Mouse (Mus musculus) heart, adult 9 months (tissue): ENCODE measurements around the gene Tmem221.
A peak's percentile ranks its signal among the peaks of the same experiment; 100 is the strongest.

Experiments used
- DNase-seq, 2 experiments: peaks; one replicate each; pipeline ENCODE4 v3.0.0; 2022; ENCODE audit warnings: low spot score in 2 of 2

Gene Tmem221

GRCm38 (mm10) chr8:71558071-71558957, at the start of gene Tmem221:
Gene Tmem221, minus strand, starts transcription at chr8:71558871.
- DNase-seq = no peak

- DNase-seq = no peak
Observed at GRCm38 (mm10) chr8:71604021-71604420, 45.4 kb upstream of the Tmem221 start.

- peak; percentile 76 to 83 for DNase-seq
Observed at GRCm38 (mm10) chr8:71602666-71603334, 44.1 kb upstream of the Tmem221 start.

- DNase-seq = no peak
Observed at GRCm38 (mm10) chr8:71601939-71602665, 43.4 kb upstream of the Tmem221 start.

- no peak for DNase-seq
Observed at GRCm38 (mm10) chr8:71598841-71599240, 40.2 kb upstream of the Tmem221 start.

- no peak for DNase-seq
Observed at GRCm38 (mm10) chr8:71598375-71598774, 39.7 kb upstream of the Tmem221 start.

GRCm38 (mm10) chr8:71597451-71597850, 38.8 kb upstream of the Tmem221 start, which contains the start of gene Fam129c:
Gene Fam129c, plus strand, starts transcription at chr8:71597648.
- DNase-seq = no peak

- DNase-seq = no peak
Observed at GRCm38 (mm10) chr8:71596798-71597197, 38.1 kb upstream of the Tmem221 start.

GRCm38 (mm10) chr8:71596384-71596783, 37.7 kb upstream of the Tmem221 start:
- DNase-seq = no peak

- peak; percentile 65 to 84 for DNase-seq
Observed at GRCm38 (mm10) chr8:71595862-71596261, 37.2 kb upstream of the Tmem221 start.

- DNase-seq = no peak
Observed at GRCm38 (mm10) chr8:71594324-71594722, 35.7 kb upstream of the Tmem221 start.

- no peak for DNase-seq
Observed at GRCm38 (mm10) chr8:71593556-71594323, 35.1 kb upstream of the Tmem221 start.

- DNase-seq = peak in 1 of 2 experiments; percentile 82
Observed at GRCm38 (mm10) chr8:71592374-71593170, 33.9 kb upstream of the Tmem221 start.

GRCm38 (mm10) chr8:71591471-71592373, 33.1 kb upstream of the Tmem221 start, which contains the start of gene Pgls:
Gene Pgls, plus strand, starts transcription at chr8:71592176.
- peak; percentile 96 to 97 for DNase-seq

GRCm38 (mm10) chr8:71591017-71591416, 32.3 kb upstream of the Tmem221 start:
- DNase-seq = no peak

GRCm38 (mm10) chr8:71588762-71589161, 30.1 kb upstream of the Tmem221 start:
- DNase-seq = no peak

- no peak for DNase-seq
Observed at GRCm38 (mm10) chr8:71586891-71587290, 28.2 kb upstream of the Tmem221 start.

GRCm38 (mm10) chr8:71580201-71580600, 21.5 kb upstream of the Tmem221 start:
- DNase-seq = no peak

- peak; percentile 67 for DNase-seq
Observed at GRCm38 (mm10) chr8:71579476-71579875, 20.8 kb upstream of the Tmem221 start.
